Mouse (Mus musculus): ENCODE data around the gene Antxr1. TPM values are rescaled to one million over a fixed set of nuclear protein-coding genes. Genes with fewer than 3 reads are reported as not detected.

Gene Antxr1
- total RNA-seq, 2 experiments from 2014 or later: 12.7 to 15.7 TPM

DNA sequence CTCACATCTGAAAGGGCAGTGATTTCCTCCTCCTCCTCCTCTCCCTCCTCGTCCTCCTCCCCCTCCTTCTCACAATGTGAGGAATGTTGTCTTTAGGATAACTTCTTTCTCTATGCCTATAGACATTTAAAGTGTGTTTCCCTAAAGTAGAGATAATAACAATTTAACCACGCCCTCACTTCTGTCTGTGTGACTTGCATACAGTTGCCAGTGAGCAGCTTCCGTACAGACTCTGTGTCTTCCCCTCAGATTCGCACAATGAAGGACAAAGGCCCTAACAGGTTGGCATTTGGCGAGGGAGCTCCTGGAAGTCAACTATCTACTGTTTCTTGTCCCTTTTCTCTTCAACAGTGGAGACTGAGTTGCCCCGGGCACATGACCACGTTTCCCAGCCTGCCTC, 185.2 kb downstream of the Antxr1 start:
- Histone ChIP-seq H3K27ac (no peak overlapping the region), H3K4me3 (no peak overlapping the region)
- no peak for DNase-seq (ENCODE audit: extremely low spot score in 1 of 2, low spot score in 2 of 2)
- intact Hi-C loops (cut with DNase I): no loop called here
- no peak for TF ChIP-seq CTCF (IDR thresholded peaks at IDR 0.05)

DNA sequence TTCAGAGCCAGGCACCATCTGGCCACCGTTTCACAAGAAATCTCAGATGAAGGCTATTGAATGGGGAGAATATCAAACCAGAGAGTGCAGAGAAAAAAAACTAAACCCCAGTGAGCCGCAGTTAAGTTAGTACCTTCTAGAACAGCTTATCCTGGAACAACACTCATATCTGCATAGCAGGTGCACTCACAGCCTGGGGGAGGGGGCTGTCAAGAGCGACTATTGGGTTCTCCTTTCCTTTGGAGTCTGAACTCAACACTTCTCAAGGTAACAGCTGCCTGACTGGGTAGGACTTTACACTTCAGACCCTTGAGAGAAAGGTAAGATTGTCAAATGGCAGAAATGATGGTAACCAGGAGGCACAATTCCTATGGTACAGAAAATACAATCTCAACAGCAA, 187.7 kb downstream of the Antxr1 start:
- Histone ChIP-seq H3K27ac (no peak overlapping the region), H3K4me3 (no peak overlapping the region)
- intact Hi-C loops (cut with DNase I): no loop called here
- no peak for DNase-seq (ENCODE audit: extremely low spot score in 1 of 2, low spot score in 2 of 2)
- no peak for TF ChIP-seq CTCF (IDR thresholded peaks at IDR 0.05)

DNA sequence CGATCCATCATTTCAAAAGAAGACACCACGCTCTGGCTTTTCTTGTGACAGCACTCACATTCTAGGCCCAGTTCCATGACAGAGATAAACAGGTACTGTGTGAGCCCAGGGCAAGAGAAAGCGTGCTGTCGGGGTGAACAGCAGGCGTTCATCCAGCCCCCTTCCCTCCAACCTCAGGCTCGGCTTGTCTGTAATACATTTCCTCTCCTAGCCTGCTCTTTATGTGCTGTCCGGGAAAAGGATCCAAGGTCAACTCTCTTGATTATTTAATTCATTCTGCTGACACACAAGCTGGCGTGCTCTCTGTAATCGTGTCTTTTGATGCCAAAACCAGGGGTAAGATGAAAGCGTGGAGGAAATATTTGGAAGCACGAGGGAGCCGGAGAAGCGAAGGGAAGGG, 192.0 kb downstream of the Antxr1 start:
- H3K4me3 ChIP-seq: no peak overlapping the region
- no peak overlapping the region for H3K27ac ChIP-seq
- no peak for DNase-seq (ENCODE audit: extremely low spot score in 1 of 2, low spot score in 2 of 2)
- intact Hi-C loops (cut with DNase I): no loop called here
- TF ChIP-seq CTCF (IDR thresholded peaks at IDR 0.05): no peak

DNA sequence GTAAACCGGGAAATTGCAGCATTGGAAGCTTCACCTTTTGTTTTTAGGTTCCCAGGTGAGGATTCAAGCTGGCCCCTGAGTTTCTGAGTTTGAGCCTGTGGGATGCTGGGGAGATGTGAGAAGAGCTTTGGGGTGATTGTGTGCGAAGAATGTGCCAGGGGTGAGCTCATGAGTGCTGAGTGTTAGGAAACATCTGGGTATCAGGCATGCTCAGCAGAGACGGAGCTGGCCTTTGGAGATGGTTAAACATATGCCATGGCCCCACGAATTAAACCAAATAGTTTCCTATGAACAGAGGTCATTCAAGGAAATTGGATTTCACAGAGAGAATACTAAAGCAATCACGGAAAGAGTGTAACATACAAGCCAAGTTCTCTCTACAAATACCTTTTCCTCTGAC, 193.4 kb downstream of the Antxr1 start:
- TF ChIP-seq CTCF (IDR thresholded peaks at IDR 0.05): no peak
- DNase-seq (ENCODE audit: extremely low spot score in 1 of 2, low spot score in 2 of 2): no peak
- no peak overlapping the region for H3K4me3 ChIP-seq
- intact Hi-C loops (cut with DNase I): no loop called here
- H3K27ac ChIP-seq: no peak overlapping the region

DNA sequence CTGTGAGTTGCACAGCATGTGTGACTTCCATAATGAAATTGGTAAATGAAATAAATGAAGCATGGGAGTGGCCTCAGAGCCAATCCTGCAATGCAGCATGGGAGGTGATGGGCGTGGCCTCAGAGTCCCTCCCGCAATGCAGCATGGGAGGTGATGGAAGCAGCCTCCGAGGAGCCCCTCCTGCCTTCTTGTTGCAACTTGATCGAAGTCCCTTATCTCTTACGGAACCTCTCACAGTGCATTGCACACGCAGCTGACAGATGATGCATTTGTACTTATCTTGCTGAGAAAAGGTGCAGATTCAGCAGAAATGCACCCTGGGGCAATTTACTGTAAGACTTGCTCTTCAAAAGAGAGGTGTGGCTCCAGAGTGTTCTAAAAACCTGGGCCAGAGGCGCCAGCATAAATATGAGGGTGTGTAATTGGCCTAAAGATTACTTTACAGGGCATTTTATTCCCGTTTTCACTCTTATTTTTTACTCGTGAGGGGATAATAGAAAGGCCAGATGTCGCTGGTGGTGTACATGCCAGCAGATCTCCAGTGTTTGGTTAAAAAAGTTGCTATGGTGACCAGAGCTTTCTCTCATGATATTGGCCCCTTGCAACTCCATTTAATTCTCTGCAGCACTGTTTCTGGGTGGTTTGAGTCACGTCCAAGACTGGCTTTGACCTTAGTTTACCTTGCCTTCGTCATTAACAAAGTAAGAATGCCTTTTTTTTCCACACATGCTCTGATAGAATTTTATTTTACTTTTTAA, 195.6 kb downstream of the Antxr1 start:
- intact Hi-C loops (cut with DNase I): no loop called here
- Histone ChIP-seq H3K27ac (no peak overlapping the region), H3K4me3 (no peak overlapping the region)
- no peak for TF ChIP-seq CTCF (IDR thresholded peaks at IDR 0.05)
- no peak for DNase-seq (ENCODE audit: extremely low spot score in 1 of 2, low spot score in 2 of 2)

DNA sequence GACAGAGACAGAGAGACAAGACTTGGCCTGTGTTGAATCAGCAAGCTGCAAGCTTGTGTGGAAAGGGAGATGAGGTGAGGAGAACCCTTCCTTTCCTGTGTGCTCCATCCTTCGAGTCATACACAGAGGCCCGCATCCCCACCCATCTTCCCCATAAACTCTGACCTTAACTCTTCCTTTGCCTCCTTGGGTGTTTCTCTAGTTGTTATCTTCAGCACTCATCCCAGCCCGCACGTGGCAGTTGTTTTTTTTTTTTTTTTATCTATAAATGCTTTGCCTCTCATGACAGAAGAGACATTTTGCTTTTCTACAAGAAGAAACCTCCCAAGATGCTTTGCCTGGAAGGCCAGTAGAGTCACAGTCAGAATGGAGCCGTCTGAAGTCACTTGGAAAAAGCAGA, 197.1 kb downstream of the Antxr1 start:
- no peak for DNase-seq (ENCODE audit: extremely low spot score in 1 of 2, low spot score in 2 of 2)
- no peak for TF ChIP-seq CTCF (IDR thresholded peaks at IDR 0.05)
- no peak overlapping the region for H3K4me3 ChIP-seq
- intact Hi-C loops (cut with DNase I): no loop called here
- no peak overlapping the region for H3K27ac ChIP-seq

DNA sequence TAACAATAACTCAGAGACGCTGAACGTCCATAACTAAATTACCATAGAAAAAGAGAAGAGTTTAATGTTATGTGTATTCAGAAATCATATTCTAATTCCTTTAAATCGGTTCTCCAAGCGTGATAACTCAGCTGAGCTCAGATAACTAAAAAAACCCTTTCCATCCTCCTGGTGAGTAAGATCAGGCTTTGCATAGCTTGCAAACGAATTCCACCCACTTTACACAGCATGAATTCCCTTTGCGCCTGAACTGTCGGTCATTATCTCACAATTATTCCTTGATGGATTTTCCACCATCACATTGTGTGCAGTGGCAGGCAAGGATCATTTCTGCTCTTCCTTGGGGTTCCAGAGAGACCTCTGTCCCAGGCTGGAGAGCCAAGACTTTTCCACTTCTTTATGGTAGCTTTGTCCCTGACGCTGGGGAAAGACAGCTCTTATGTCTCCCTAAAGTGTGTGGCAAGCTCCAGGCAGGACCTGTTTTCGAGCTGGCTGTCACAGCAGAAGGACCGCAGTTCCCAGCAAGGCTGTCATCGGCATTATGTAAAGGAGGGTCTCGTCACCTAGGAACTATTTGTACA, 201.6 kb downstream of the Antxr1 start:
- intact Hi-C loops (cut with DNase I): no loop called here
- no peak for TF ChIP-seq CTCF (IDR thresholded peaks at IDR 0.05)
- no peak for DNase-seq (ENCODE audit: extremely low spot score in 1 of 2, low spot score in 2 of 2)
- no peak overlapping the region for H3K4me3 ChIP-seq
- H3K27ac ChIP-seq: peak overlapping the region; percentile 79

DNA sequence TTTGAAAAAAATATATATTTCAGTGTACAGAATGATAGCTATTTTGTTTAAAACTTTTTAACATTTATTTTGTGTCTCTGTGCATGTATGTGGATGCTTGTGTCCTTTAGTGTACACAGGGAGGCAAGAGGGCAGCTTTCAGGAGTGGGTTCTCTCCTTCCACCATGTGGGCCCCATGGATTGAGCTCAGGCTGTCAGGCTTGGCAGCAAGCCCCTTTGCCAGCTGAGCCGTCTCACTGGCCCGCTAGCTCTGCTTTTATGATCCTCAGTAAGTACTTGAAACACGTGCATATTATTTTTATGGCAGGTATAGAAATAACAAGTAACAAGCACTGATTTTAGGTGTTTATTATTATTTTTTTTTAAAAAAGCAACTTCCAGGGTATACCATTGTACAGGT, 202.1 kb downstream of the Antxr1 start:
- Histone ChIP-seq H3K27ac (peak overlapping the region; percentile 79), H3K4me3 (no peak overlapping the region)
- no peak for TF ChIP-seq CTCF (IDR thresholded peaks at IDR 0.05)
- DNase-seq (ENCODE audit: extremely low spot score in 1 of 2, low spot score in 2 of 2): no peak
- intact Hi-C loops (cut with DNase I): no loop called here

DNA sequence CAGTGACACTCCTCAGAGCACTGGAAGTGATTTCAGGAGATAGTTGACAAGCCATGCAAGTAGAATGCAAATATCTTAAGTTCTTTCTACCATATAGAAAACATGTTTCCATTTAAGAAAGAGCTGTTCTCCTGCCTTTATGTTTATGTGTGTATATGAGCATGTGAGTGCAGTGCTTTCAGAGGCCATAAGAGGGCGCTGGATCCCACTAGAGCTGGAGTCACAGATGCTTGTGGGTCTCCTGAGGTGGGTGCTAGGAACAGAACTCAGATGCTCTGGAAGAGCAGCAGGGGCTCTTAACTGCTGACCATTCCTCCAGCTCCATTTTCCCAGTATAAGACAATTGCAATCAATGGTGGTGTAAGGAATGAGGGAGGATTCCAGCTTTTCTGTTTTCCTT, 204.5 kb downstream of the Antxr1 start:
- DNase-seq (ENCODE audit: extremely low spot score in 1 of 2, low spot score in 2 of 2): no peak
- TF ChIP-seq CTCF (IDR thresholded peaks at IDR 0.05): peak; percentile 21
- Histone ChIP-seq H3K4me3 (no peak overlapping the region), H3K27ac (no peak overlapping the region)
- intact Hi-C loops (cut with DNase I): no loop called here

DNA sequence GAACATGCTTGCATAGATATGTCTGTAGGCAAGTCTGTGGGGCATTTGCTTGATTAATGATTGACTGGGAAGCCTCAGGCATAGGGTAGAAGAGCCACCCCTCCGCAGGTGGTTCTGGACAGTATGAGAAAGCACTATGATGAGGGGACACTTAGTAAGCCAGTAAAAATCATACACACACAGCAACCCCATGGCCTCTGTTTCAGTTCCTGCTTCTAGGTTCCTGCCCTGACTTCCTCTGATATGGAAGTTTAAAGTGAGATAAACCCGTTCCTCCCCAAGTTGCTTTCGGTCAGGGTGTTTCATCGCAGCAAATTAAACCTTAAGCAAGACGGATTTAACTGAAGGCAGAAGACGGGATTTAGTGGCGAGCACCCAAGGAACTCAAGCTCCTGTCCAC, 205.0 kb downstream of the Antxr1 start:
- DNase-seq (ENCODE audit: extremely low spot score in 1 of 2, low spot score in 2 of 2): no peak
- Histone ChIP-seq H3K27ac (no peak overlapping the region), H3K4me3 (no peak overlapping the region)
- no peak for TF ChIP-seq CTCF (IDR thresholded peaks at IDR 0.05)
- intact Hi-C loops (cut with DNase I): no loop called here

DNA sequence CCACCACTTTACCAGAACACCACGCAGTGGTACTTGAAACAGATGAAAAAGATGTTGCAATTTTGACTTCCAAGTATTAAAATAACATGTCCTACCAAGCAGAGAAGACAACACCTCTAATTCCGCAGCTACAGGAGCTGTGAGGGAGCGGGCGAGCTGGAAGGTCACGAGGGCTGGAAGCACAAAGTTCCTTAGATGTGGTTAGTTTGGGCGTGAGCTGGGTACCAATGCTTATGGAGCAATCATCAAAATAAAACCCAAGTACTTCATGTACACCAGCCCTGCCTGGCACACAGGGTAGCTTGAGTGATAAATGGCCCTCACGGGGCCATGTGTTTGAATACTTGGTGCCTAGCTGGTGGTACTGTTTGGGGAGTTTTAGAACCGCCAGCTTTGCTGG, 205.8 kb downstream of the Antxr1 start:
- intact Hi-C loops (cut with DNase I): no loop called here
- no peak overlapping the region for H3K4me3 ChIP-seq
- no peak overlapping the region for H3K27ac ChIP-seq
- TF ChIP-seq CTCF (IDR thresholded peaks at IDR 0.05): no peak
- DNase-seq (ENCODE audit: extremely low spot score in 1 of 2, low spot score in 2 of 2): no peak

DNA sequence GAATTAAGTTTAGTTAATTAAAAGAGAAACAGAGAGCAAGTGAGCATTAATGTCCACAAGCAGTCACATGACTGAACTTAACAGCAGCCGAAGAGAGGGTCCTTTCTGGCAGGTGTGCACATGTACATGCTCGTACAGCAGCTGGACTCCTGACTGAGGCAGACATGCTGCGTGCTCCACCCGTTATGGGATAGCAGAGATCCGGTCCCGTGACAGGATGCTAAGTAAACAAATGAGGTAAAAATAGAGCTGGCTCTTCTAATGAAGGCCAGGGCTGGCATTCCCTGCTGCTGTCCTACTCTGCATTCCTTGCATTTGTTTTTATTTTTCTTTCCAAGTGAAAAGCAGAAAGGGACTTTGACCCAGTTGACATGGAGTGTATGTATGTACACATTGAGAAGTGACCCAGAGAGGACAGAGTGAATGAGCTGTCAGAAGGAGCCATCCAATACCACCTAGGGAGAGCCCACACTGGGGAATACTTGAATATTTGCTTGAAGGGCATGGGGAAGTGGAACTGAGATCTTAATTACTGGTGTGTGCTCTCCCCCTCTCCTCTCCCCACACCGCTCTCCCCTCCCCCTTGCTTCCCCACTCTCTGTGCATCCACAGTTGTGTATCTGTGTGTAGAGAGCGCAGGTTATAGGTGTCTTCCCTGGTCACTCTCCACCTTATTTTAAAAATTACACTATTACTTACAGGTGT, 208.4 kb downstream of the Antxr1 start:
- no peak for TF ChIP-seq CTCF (IDR thresholded peaks at IDR 0.05)
- DNase-seq (ENCODE audit: extremely low spot score in 1 of 2, low spot score in 2 of 2): no peak
- intact Hi-C loops (cut with DNase I): no loop called here
- Histone ChIP-seq H3K27ac (no peak overlapping the region), H3K4me3 (no peak overlapping the region)
